Mouse (Mus musculus): ENCODE data around the gene Tnxb. TPM values are rescaled to one million over a fixed set of nuclear protein-coding genes. Genes with fewer than 3 reads are reported as not detected.
"Not testable (repeated sequence)": the region's sequence is repeated elsewhere in the genome, so short reads cannot be mapped to it uniquely, and the experiment has no call there.

Gene Tnxb
- polyA plus RNA-seq, 1 experiment from 2014 or later = 1.4 TPM

- H3K4me1 ChIP-seq (replicated peaks; ENCODE audit: control insufficient read depth, insufficient read depth, low read length) = no peaks in the 10 kb centered on the region
- H3K36me3 ChIP-seq (ENCODE audit: control insufficient read depth, insufficient read depth) = no peaks in the 10 kb centered on the region
- H3K9me3 ChIP-seq (ENCODE audit: control insufficient read depth) = no peaks in the 10 kb centered on the region
- H3K4me2 ChIP-seq (replicated peaks; ENCODE audit: low read depth) = no peak overlapping the region
- TF ChIP-seq CTCF (IDR thresholded peaks at IDR 0.05; ENCODE audit: low read depth) = peak; percentile 79
- WGBS = 40% methylated on average over 6 of the region's 6 CpGs
- no peak overlapping the region for H3K9ac ChIP-seq (ENCODE audit: low read depth, low read length)
- peak; percentile 35 for ATAC-seq
- H3K27me3 ChIP-seq (replicated peaks; ENCODE audit: control insufficient read depth, insufficient read depth, low read length) = no peaks in the 10 kb centered on the region
- no peak overlapping the region for H3K4me3 ChIP-seq (ENCODE audit: low read depth, low read length)
- H3K27ac ChIP-seq (ENCODE audit: low read depth, low read length) = no peak overlapping the region
Observed at GRCm38 (mm10) chr17:34712951-34713350, 42.6 kb downstream of the Tnxb start.

GRCm38 (mm10) chr17:34714181-34714907, 44.0 kb downstream of the Tnxb start:
- not testable (repeated sequence) for H3K9ac ChIP-seq (ENCODE audit: low read depth, low read length); H3K9me3 ChIP-seq (ENCODE audit: control insufficient read depth); H3K27ac ChIP-seq (ENCODE audit: low read depth, low read length); H3K36me3 ChIP-seq (ENCODE audit: control insufficient read depth, insufficient read depth); H3K4me2 ChIP-seq (replicated peaks; ENCODE audit: low read depth); H3K4me3 ChIP-seq (ENCODE audit: low read depth, low read length); H3K4me1 ChIP-seq (replicated peaks; ENCODE audit: control insufficient read depth, insufficient read depth, low read length); ATAC-seq; H3K27me3 ChIP-seq (replicated peaks; ENCODE audit: control insufficient read depth, insufficient read depth, low read length)
- 71% methylated on average over 9 of the region's 9 CpGs for WGBS

DNA sequence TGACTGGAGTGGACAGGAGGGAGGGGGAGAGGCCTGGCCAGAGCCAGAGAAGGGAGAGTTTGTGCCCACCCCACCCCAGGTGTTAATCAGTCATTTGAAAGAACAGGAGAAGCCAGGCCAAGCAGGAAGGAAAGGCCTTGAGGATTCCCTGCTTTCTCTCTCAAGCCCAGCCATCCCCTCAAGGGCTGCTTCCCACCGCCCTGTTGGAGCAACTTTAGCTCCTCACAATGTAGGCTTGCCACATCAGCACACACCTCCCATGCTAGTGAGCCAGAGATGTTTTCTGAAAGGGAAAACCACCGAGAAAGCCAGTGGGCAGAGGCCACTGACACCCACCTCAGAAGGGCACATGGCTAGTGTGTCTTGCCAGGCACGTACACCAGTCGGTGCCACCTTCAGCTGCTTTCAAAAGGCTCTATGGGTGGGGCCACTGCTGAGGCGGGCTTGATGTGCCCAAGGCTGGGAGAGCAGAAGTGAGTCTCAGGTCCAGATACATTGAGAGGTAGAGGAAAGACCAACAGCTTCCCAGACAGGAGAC, 44.6 kb downstream of the Tnxb start:
- H3K4me3 ChIP-seq (ENCODE audit: low read depth, low read length); ATAC-seq; H3K4me2 ChIP-seq (replicated peaks; ENCODE audit: low read depth); H3K9ac ChIP-seq (ENCODE audit: low read depth, low read length); H3K4me1 ChIP-seq (replicated peaks; ENCODE audit: control insufficient read depth, insufficient read depth, low read length); H3K36me3 ChIP-seq (ENCODE audit: control insufficient read depth, insufficient read depth); H3K27ac ChIP-seq (ENCODE audit: low read depth, low read length); H3K27me3 ChIP-seq (replicated peaks; ENCODE audit: control insufficient read depth, insufficient read depth, low read length); H3K9me3 ChIP-seq (ENCODE audit: control insufficient read depth): not testable (repeated sequence)
- 78% methylated on average over 5 of the region's 5 CpGs for WGBS

GRCm38 (mm10) chr17:34715451-34715850, 45.1 kb downstream of the Tnxb start:
- WGBS = 78% methylated on average over 7 of the region's 7 CpGs
- not testable (repeated sequence) for H3K9ac ChIP-seq (ENCODE audit: low read depth, low read length); H3K27ac ChIP-seq (ENCODE audit: low read depth, low read length); H3K27me3 ChIP-seq (replicated peaks; ENCODE audit: control insufficient read depth, insufficient read depth, low read length); H3K9me3 ChIP-seq (ENCODE audit: control insufficient read depth); H3K4me3 ChIP-seq (ENCODE audit: low read depth, low read length); H3K4me2 ChIP-seq (replicated peaks; ENCODE audit: low read depth); H3K4me1 ChIP-seq (replicated peaks; ENCODE audit: control insufficient read depth, insufficient read depth, low read length); ATAC-seq; H3K36me3 ChIP-seq (ENCODE audit: control insufficient read depth, insufficient read depth)

DNA sequence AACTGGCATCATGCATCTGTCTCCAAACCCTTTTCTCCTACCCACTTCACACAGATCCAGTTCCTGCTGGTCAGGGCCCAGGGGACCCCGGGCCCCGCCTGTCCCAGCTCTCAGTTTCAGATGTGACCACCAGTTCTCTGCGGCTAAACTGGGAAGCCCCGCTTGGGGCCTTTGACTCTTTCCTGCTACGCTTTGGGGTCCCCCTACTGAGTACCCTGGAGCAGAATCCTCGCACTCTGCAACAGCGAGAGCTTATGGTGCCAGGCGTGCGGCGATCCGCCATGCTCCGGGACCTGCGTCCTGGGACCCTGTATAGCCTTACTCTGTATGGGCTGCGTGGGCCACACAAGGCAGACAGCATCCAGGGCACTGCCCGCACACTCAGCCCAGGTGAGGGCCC, 45.9 kb downstream of the Tnxb start:
- WGBS = 84% methylated on average over 15 of the region's 15 CpGs
- Histone ChIP-seq H3K4me2 (replicated peaks; ENCODE audit: low read depth) (no peak overlapping the region), H3K9me3 (ENCODE audit: control insufficient read depth) (no peaks in the 10 kb centered on the region), H3K27me3 (replicated peaks; ENCODE audit: control insufficient read depth, insufficient read depth, low read length) (no peaks in the 10 kb centered on the region), H3K27ac (ENCODE audit: low read depth, low read length) (no peak overlapping the region), H3K4me3 (ENCODE audit: low read depth, low read length) (no peak overlapping the region), H3K9ac (ENCODE audit: low read depth, low read length) (no peak overlapping the region), H3K36me3 (ENCODE audit: control insufficient read depth, insufficient read depth) (no peaks in the 10 kb centered on the region), H3K4me1 (replicated peaks; ENCODE audit: control insufficient read depth, insufficient read depth, low read length) (no peaks in the 10 kb centered on the region)
- ATAC-seq = no peak
- no peak for TF ChIP-seq CTCF (IDR thresholded peaks at IDR 0.05; ENCODE audit: low read depth)

DNA sequence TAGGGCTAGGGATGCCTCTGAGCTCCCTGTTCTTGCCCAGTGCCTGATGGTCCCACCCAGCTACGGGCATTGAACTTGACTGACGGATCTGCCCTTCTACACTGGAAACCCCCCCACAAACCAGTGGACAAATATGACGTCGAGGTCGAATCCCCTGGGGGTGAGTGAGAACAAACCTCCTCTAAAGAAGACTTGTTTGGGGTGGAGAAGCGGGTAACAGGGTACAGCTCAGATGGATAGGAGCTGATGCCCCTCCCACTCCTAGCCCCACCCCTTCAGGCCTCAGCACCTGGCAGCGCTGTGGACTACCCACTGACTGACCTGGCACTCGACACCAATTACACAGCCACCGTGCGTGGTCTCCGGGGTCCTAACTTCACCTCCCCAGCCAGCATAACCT, 47.1 kb downstream of the Tnxb start:
- Histone ChIP-seq H3K9me3 (ENCODE audit: control insufficient read depth) (no peaks in the 10 kb centered on the region), H3K9ac (ENCODE audit: low read depth, low read length) (no peak overlapping the region), H3K4me3 (ENCODE audit: low read depth, low read length) (no peak overlapping the region), H3K36me3 (ENCODE audit: control insufficient read depth, insufficient read depth) (no peaks in the 10 kb centered on the region), H3K27ac (ENCODE audit: low read depth, low read length) (no peak overlapping the region), H3K4me1 (replicated peaks; ENCODE audit: control insufficient read depth, insufficient read depth, low read length) (no peaks in the 10 kb centered on the region), H3K27me3 (replicated peaks; ENCODE audit: control insufficient read depth, insufficient read depth, low read length) (no peaks in the 10 kb centered on the region), H3K4me2 (replicated peaks; ENCODE audit: low read depth) (no peak overlapping the region)
- 78% methylated on average over 11 of the region's 11 CpGs for WGBS
- no peak for TF ChIP-seq CTCF (IDR thresholded peaks at IDR 0.05; ENCODE audit: low read depth)
- ATAC-seq = no peak

DNA sequence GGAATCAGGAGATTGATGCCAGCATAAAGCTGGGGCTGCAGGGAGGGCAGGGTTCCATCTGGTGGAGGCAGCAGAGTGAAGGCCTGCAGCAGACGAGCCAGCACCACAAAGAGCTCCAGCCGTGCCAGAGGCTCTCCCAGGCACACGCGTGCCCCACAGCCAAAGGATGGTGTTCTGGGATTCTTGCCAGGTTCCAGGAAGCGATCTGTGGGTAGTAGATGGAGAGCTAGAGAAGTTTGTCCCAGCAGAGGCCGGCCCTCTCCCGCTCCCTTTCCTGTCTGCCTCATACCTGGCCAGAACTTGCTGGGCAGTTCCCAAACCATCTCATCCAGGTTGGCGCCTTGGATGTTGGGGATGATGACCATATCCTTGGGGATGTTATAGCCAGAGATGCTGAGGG, 49.6 kb downstream of the Tnxb start:
- H3K9ac ChIP-seq (ENCODE audit: low read depth, low read length); H3K36me3 ChIP-seq (ENCODE audit: control insufficient read depth, insufficient read depth); H3K4me1 ChIP-seq (replicated peaks; ENCODE audit: control insufficient read depth, insufficient read depth, low read length); H3K9me3 ChIP-seq (ENCODE audit: control insufficient read depth); H3K27ac ChIP-seq (ENCODE audit: low read depth, low read length); H3K4me3 ChIP-seq (ENCODE audit: low read depth, low read length); H3K4me2 ChIP-seq (replicated peaks; ENCODE audit: low read depth); ATAC-seq; H3K27me3 ChIP-seq (replicated peaks; ENCODE audit: control insufficient read depth, insufficient read depth, low read length): not testable (repeated sequence)
- WGBS = 69% methylated on average over 8 of the region's 8 CpGs

DNA sequence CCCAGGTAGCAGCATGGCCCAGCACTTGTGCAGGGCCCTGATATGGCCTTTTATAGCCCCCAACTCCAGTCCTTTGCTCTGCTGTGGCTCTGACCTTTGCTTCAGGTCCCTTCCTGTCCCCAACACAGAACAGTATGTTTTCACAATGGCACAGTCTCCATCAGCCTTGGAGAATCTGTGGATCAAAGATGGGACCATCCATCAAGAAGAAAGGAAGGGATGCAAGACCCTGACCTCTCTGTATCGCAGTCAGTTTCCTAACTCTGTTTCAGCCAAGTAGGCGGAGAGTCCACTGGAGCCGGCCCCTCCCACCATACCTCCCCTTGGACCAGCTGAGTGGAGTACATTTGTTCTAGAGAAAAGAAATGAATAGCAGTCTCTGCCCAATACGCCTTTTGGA, 51.9 kb downstream of the Tnxb start:
- H3K4me1 ChIP-seq (replicated peaks; ENCODE audit: control insufficient read depth, insufficient read depth, low read length); H3K9me3 ChIP-seq (ENCODE audit: control insufficient read depth); H3K4me3 ChIP-seq (ENCODE audit: low read depth, low read length); H3K27me3 ChIP-seq (replicated peaks; ENCODE audit: control insufficient read depth, insufficient read depth, low read length); H3K9ac ChIP-seq (ENCODE audit: low read depth, low read length); H3K27ac ChIP-seq (ENCODE audit: low read depth, low read length); H3K36me3 ChIP-seq (ENCODE audit: control insufficient read depth, insufficient read depth); ATAC-seq; H3K4me2 ChIP-seq (replicated peaks; ENCODE audit: low read depth): not testable (repeated sequence)
- 90% methylated on average over 1 of the region's 4 CpGs for WGBS
